Mouse (Mus musculus) frontal cortex, adult 2 months (tissue): ENCODE results near the gene Ptpa. TPM values are rescaled to one million over a fixed set of nuclear protein-coding genes. Genes with fewer than 3 reads are reported as not detected.

Source experiments
- DNase-seq, 2 experiments: peaks; one replicate each; pipeline ENCODE4 v3.0.0; 2022; ENCODE audit warnings: low spot score in 1 of 2; ENCODE audit errors: extremely low spot score in 1 of 2
- polyA plus RNA-seq: library from polyadenylated mRNA; depleted of rRNA; stranded (reverse); fragments of >200 nt; gene quantifications from 2 replicates; pipeline ENCODE4 v1.2.3, GENCODE M21; 2012

Gene Ptpa
- polyA plus RNA-seq, 1 experiment, result 161 TPM

DNA sequence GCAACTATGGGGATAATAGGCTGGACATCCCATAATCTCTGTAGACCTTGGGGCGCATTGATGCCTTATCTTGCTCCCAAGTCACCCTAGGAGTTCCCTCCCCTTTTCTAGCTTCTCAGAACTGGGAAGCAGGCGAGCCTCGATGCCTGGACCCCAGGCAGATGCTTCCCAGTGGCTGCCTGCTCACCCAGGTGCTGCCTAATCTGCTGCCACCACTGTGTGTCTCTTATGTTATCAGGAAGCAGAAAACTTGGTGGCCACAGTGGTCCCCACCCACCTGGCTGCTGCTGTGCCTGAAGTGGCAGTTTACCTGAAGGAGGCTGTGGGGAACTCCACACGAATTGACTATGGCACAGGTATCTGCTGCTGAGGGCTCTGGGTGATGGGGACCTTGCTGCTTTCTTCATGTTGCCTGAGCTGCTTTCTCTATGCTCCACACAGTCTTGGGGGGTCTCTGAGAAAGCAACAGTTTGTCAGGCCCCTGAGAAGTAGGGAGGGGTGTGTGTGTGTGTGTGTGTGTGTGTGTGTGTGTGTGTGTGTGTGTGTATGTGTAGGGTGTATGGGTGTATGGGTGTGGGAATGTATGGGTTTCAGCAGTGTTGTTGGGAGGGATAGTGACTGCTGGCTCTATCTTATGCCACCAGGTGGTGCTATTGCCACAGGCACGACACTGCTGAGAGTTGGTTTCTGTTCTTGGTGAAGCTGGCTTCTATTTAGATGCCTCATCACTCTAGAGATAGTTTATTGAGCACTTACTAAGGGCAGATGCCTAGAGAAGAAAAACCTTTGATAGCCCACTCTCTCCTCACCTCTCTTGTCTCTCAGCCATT is 19.7 kb downstream of the Ptpa start:
- DNase-seq, result peak in 1 of 2 experiments; percentile 87

- no peak for DNase-seq
These were observed 20.3 kb downstream of the Ptpa start for GRCm38 (mm10) chr2:30436156-30436545.

GRCm38 (mm10) chr2:30436809-30437208 is 21.0 kb downstream of the Ptpa start:
- no peak for DNase-seq

- DNase-seq, result no peak
These were observed 22.0 kb downstream of the Ptpa start for GRCm38 (mm10) chr2:30437791-30438190.

DNA sequence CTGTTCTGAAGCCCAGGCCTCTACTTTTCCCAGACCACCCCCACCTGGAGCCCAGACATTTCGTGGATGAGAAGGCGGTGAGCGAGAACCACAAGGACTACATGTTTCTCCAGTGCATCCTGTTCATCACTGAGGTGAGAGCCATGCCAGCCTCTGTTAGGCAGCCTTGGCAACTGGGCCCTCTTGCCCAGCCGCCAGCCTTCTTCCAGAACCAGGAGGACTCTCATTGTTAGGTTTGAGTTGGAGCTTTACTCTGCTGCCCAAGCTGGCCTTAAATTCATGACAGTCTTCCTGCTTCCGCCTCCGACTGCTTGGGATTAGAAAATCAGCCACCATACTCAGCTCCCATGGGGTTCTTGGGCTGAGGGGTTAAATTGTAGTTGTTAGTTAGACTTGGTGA is 23.8 kb downstream of the Ptpa start:
- no peak for DNase-seq

DNA sequence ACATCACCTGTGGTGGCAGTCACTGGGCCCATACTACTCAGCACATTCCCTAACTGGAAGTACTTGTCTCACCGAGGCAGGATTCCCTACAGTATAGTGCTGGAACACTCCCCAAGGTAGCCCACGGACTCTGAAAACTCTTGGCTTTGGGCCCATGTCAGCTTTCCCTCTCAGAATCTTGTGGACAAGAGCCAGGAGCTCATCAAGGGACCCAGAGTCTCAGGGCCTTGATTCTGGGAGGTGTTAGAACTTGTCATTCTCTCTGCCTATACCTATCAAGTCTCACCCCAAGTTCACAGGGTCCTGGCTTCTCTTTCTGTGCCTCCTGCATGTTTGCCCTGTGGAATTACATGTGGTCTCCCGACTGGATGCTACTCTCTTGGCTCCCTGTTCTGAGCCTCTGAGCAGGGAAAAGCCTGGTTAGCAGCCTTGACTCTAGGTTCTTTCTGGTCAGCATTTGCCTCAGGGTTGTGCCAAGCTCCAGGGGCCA is 24.4 kb downstream of the Ptpa start:
- DNase-seq, result peak in 1 of 2 experiments; percentile 49

DNA sequence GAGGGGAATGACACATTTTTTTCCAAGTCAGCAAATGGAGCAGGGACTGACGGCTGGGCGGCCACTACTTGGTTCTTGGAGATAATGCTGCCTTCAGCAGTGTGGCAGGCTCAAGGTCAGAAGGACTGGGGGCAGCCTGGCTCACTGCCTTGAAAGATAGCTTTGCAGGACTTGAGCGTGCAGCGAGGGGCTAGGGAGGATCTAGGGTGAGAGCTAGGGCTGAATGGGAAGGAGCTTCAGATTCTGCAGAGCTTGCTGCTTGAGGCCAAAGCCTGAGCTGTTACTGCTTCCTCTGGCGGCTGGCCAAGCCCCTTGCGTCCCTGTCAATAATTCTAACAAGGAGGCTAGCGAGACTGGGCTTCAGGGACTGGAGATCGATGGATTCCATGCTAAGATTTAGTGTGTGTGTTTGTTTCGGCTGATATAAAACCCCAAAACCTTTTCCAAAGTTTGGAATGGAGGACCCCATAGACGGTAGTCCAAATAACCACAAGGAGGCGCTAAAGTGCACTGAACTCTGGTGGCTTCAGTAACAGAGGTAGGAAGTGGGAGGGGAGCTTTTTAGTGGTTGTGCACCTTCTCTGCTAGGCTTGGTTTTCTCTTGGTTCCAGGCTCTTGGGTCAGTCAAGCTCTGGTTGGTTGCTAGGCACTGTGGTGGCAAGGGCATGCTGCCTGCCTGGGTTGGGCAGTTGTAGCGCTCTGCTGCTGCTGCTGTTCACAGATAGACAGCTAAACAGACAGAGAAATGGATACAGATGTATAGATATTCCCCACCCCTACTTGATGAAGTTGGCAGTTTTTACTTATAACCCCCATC is 25.1 kb downstream of the Ptpa start:
- peak in 1 of 2 experiments; percentile 86 for DNase-seq

- DNase-seq, result peak; percentile 69 to 84
These were observed 26.0 kb downstream of the Ptpa start for GRCm38 (mm10) chr2:30441518-30442497.

DNA sequence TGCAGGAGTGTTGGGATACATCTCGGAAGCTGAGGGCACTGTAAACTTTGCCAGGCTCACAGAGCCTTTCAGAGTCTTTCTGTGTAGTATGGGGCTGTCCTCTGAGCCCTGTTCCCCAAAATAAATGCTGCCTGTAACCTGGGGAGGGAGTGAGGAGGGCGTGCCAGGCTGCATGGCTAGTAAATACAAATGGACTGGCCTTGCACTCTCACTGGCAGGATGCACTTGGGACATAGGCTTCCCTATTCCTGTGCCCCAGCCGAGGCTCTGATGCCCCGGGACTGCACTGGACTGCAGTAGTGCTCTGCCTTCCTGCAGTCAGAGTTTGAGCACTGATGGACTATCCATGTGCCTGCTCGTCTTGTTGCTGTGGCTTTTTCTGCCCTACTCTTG is 26.7 kb downstream of the Ptpa start:
- no peak for DNase-seq

- DNase-seq, result no peak
These were observed 27.4 kb downstream of the Ptpa start for GRCm38 (mm10) chr2:30443281-30443680.

- DNase-seq, result no peak
These were observed 28.2 kb downstream of the Ptpa start for GRCm38 (mm10) chr2:30444006-30444405.

DNA sequence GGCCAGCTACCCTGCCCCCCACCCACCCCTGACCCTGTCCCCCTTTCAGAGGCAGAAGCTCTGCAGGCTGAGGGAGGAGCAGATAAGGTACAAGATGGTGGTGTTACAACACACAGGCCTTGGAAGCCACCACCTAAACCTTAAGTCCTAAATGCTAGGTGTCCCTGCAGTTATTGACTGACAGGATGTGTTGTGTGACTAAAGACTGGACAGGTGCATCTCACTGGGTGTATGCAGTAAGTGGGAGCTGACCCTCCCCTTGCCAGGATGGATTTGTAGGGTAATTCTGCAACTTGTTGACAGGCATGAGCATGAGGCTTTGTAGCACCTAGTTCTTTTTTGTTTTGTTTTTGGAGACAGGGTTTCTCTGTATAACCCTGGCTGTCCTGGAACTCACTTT is 28.6 kb downstream of the Ptpa start:
- no peak for DNase-seq

DNA sequence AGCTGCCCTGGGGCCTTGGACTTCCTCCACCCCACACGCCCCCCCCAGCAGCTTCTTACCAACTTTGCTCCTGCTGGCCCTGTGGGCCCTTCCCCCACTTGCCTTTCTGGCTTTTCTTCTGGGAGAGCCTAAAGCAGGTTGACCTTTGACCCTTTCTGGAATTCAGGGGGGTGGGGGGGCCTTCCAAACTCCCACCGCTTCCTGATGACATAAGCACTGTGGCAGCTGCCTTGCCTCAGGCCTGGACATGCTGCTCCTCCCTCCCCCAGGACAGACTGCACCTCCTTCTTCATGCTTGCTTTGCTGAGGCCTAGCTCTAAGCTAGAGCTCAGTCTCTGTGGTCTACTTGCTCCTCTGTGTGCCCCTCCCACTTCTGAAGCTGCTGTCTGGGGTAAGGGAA is 29.5 kb downstream of the Ptpa start:
- DNase-seq, result no peak

- DNase-seq, result no peak
These were observed 31.3 kb downstream of the Ptpa start for GRCm38 (mm10) chr2:30446891-30447826.

GRCm38 (mm10) chr2:30448371-30448770 is 32.5 kb downstream of the Ptpa start:
- DNase-seq, result no peak

DNA sequence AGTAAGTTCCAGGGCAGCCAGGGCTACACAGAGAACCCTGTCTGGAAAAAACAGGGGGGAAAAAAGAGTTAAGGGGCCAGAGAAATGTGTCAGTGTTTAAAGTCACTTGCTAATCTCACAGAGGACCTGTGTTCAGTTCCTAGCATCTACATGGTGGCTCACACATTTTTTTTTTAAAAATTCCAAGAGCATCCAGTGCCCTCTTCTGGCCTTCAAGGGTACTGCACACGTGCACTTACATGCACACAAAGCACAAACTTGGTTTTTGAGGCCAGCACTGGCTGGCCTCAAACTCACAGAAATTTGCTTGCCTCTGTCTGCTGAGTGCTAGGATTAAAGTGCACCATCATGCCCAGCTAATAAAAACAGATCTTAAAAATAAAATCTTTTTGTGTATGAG is 34.7 kb downstream of the Ptpa start:
- no peak for DNase-seq

GRCm38 (mm10) chr2:30451525-30451924 is 35.7 kb downstream of the Ptpa start:
- no peak for DNase-seq

- no peak for DNase-seq
These were observed 37.7 kb downstream of the Ptpa start for GRCm38 (mm10) chr2:30453570-30453969.

DNA sequence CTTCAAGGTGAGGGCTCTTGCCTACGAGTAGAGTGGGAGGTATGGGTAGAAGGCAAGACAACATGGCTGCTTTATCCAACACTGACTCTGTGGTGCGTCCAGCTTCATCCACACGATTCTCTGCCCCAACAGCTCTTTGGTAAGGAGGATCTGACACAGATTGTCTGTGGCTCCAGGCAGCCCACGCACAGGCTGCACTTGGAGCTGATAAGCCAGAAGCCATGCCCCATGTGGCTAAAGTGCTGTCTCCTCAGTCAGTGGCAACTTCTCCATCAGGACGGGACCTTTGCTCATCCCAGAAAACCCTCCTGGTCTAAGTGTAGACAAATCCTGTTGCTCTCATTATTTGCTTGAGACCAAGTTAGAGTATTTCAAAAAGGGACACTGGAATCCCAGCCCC is 38.7 kb downstream of the Ptpa start:
- no peak for DNase-seq
